Mouse (Mus musculus): ENCODE data around the gene Arhgap15. TPM values are rescaled to one million over a fixed set of nuclear protein-coding genes. Genes with fewer than 3 reads are reported as not detected.
A peak's percentile ranks its signal among the peaks of the same experiment; 100 is the strongest.

Gene Arhgap15
- 4.2 and 4.8 TPM in 2 replicates for polyA plus RNA-seq (2012; rRNA removed)

GRCm38 (mm10) chr2:43748287-43748983 is at the start of gene Arhgap15:
Arhgap15 (plus strand) TSS chr2:43748824.
- H3K27me3 ChIP-seq (ENCODE audit: control insufficient read depth, insufficient read depth, low read length), result no peaks in the 10 kb centered on the region
- TF ChIP-seq CTCF (IDR thresholded peaks at IDR 0.05; ENCODE audit: extremely low read depth, insufficient read depth, insufficient read length, insufficient replicate concordance) (no peak), POLR2A (IDR thresholded peaks at IDR 0.05; ENCODE audit: low read depth, low read length) (peak; percentile 4; the same call in 1 of the 2 replicates)
- no peaks in the 10 kb centered on the region for H3K36me3 ChIP-seq (ENCODE audit: control insufficient read depth, insufficient read depth, low read length)
- H3K4me3 ChIP-seq (ENCODE audit: extremely low read depth, insufficient read depth, insufficient read length), result peak within 1 kb of the TSS; percentile 60
- peak; percentile 20 to 80 for DNase-seq (ENCODE audit: low read depth in 1 of 2, low spot score in 2 of 2)
- H3K27ac ChIP-seq (ENCODE audit: insufficient read depth, low read length), result peak within 1 kb of the TSS; percentile 91
- H3K4me1 ChIP-seq (ENCODE audit: control insufficient read depth, insufficient read depth, insufficient read length), result peaks cover 25% of the 10 kb centered on the region
- 4% methylated on average over 5 of the region's 5 CpGs for WGBS

- Histone ChIP-seq H3K36me3 (ENCODE audit: control insufficient read depth, insufficient read depth, low read length) (no peaks in the 10 kb centered on the region), H3K4me1 (ENCODE audit: control insufficient read depth, insufficient read depth, insufficient read length) (no peaks in the 10 kb centered on the region), H3K27ac (ENCODE audit: insufficient read depth, low read length) (no peak overlapping the region), H3K27me3 (ENCODE audit: control insufficient read depth, insufficient read depth, low read length) (no peaks in the 10 kb centered on the region), H3K4me3 (ENCODE audit: extremely low read depth, insufficient read depth, insufficient read length) (no peak overlapping the region)
- no peak for DNase-seq (ENCODE audit: low read depth in 1 of 2, low spot score in 2 of 2)
- TF ChIP-seq POLR2A (IDR thresholded peaks at IDR 0.05; ENCODE audit: low read depth, low read length), result no peak
- no peak for TF ChIP-seq CTCF (IDR thresholded peaks at IDR 0.05; ENCODE audit: extremely low read depth, insufficient read depth, insufficient read length, insufficient replicate concordance)
- WGBS, result 77% methylated on average over 2 of the region's 2 CpGs
Measured at GRCm38 (mm10) chr2:43712611-43713138, 35.9 kb upstream of the Arhgap15 start.

GRCm38 (mm10) chr2:43722446-43723103 is 26.0 kb upstream of the Arhgap15 start:
- Histone ChIP-seq H3K27ac (ENCODE audit: insufficient read depth, low read length) (no peak overlapping the region), H3K36me3 (ENCODE audit: control insufficient read depth, insufficient read depth, low read length) (no peaks in the 10 kb centered on the region), H3K4me1 (ENCODE audit: control insufficient read depth, insufficient read depth, insufficient read length) (no peaks in the 10 kb centered on the region; the same call in 1 of the 2 replicates), H3K27me3 (ENCODE audit: control insufficient read depth, insufficient read depth, low read length) (no peaks in the 10 kb centered on the region), H3K4me3 (ENCODE audit: extremely low read depth, insufficient read depth, insufficient read length) (no peak overlapping the region)
- peak; percentile 46 to 48 for DNase-seq (ENCODE audit: low read depth in 1 of 2, low spot score in 2 of 2)
- no peak for TF ChIP-seq POLR2A (IDR thresholded peaks at IDR 0.05; ENCODE audit: low read depth, low read length)
- TF ChIP-seq CTCF (IDR thresholded peaks at IDR 0.05; ENCODE audit: extremely low read depth, insufficient read depth, insufficient read length, insufficient replicate concordance), result peak; percentile 69; the same call in 1 of the 2 replicates
- 19% methylated on average over 14 of the region's 14 CpGs for WGBS

GRCm38 (mm10) chr2:43723104-43723541 is 25.5 kb upstream of the Arhgap15 start:
- H3K27ac ChIP-seq (ENCODE audit: insufficient read depth, low read length), result no peak overlapping the region
- no peak for TF ChIP-seq POLR2A (IDR thresholded peaks at IDR 0.05; ENCODE audit: low read depth, low read length)
- TF ChIP-seq CTCF (IDR thresholded peaks at IDR 0.05; ENCODE audit: extremely low read depth, insufficient read depth, insufficient read length, insufficient replicate concordance), result no peak
- no peak for DNase-seq (ENCODE audit: low read depth in 1 of 2, low spot score in 2 of 2)
- no peaks in the 10 kb centered on the region for H3K36me3 ChIP-seq (ENCODE audit: control insufficient read depth, insufficient read depth, low read length)
- no peak overlapping the region for H3K4me3 ChIP-seq (ENCODE audit: extremely low read depth, insufficient read depth, insufficient read length)
- WGBS, result 72% methylated on average over 7 of the region's 7 CpGs
- H3K4me1 ChIP-seq (ENCODE audit: control insufficient read depth, insufficient read depth, insufficient read length), result no peaks in the 10 kb centered on the region; the same call in 1 of the 2 replicates
- H3K27me3 ChIP-seq (ENCODE audit: control insufficient read depth, insufficient read depth, low read length), result no peaks in the 10 kb centered on the region

GRCm38 (mm10) chr2:43727181-43727580 is 21.4 kb upstream of the Arhgap15 start:
- Histone ChIP-seq H3K4me3 (ENCODE audit: extremely low read depth, insufficient read depth, insufficient read length) (no peak overlapping the region), H3K4me1 (ENCODE audit: control insufficient read depth, insufficient read depth, insufficient read length) (peaks cover 2% of the 10 kb centered on the region), H3K27ac (ENCODE audit: insufficient read depth, low read length) (peak overlapping the region; percentile 87; the same call in 1 of the 2 replicates), H3K36me3 (ENCODE audit: control insufficient read depth, insufficient read depth, low read length) (no peaks in the 10 kb centered on the region), H3K27me3 (ENCODE audit: control insufficient read depth, insufficient read depth, low read length) (no peaks in the 10 kb centered on the region)
- TF ChIP-seq POLR2A (IDR thresholded peaks at IDR 0.05; ENCODE audit: low read depth, low read length) (no peak), CTCF (IDR thresholded peaks at IDR 0.05; ENCODE audit: extremely low read depth, insufficient read depth, insufficient read length, insufficient replicate concordance) (no peak)
- WGBS, result 33% methylated on average over 5 of the region's 5 CpGs
- DNase-seq (ENCODE audit: low read depth in 1 of 2, low spot score in 2 of 2), result no peak

- 5% methylated on average over 8 of the region's 8 CpGs for WGBS
- peaks cover 2% of the 10 kb centered on the region for H3K4me1 ChIP-seq (ENCODE audit: control insufficient read depth, insufficient read depth, insufficient read length)
- no peak for TF ChIP-seq POLR2A (IDR thresholded peaks at IDR 0.05; ENCODE audit: low read depth, low read length)
- TF ChIP-seq CTCF (IDR thresholded peaks at IDR 0.05; ENCODE audit: extremely low read depth, insufficient read depth, insufficient read length, insufficient replicate concordance), result no peak
- peak overlapping the region; percentile 87 for H3K27ac ChIP-seq (ENCODE audit: insufficient read depth, low read length)
- peak; percentile 47 to 82 for DNase-seq (ENCODE audit: low read depth in 1 of 2, low spot score in 2 of 2)
- H3K4me3 ChIP-seq (ENCODE audit: extremely low read depth, insufficient read depth, insufficient read length), result peak overlapping the region; percentile 50
- H3K36me3 ChIP-seq (ENCODE audit: control insufficient read depth, insufficient read depth, low read length), result no peaks in the 10 kb centered on the region
- H3K27me3 ChIP-seq (ENCODE audit: control insufficient read depth, insufficient read depth, low read length), result no peaks in the 10 kb centered on the region
Measured at GRCm38 (mm10) chr2:43727693-43728092, 20.9 kb upstream of the Arhgap15 start.
